Mouse (Mus musculus) neural tube, embryonic 12.5 days (tissue): ENCODE measurements around the gene B4galnt3. TPM values are rescaled to one million over a fixed set of nuclear protein-coding genes. Genes with fewer than 3 reads are reported as not detected.

Source experiments
- ATAC-seq: fragments of 200-750 bp; cut with Nextera tagmentation; 2 replicates; pipeline ENCODE4 v1.8.0; 2017; ENCODE audit warnings: low read depth, mild to moderate bottlenecking, moderate TSS enrichment, moderate library complexity; ENCODE audit not compliant: low FRiP score
- H3K27ac ChIP-seq: fragments of 300-500 bp; sonication (generic); 2 replicates; pipeline ENCODE4 v1.5.1; 2016
- H3K27me3 ChIP-seq: fragments of 300-500 bp; sonication (generic); replicated peaks from 2 replicates; pipeline ENCODE4 v1.6.1; 2016; ENCODE audit warnings: mild to moderate bottlenecking
- H3K36me3 ChIP-seq: fragments of 300-500 bp; sonication (generic); 2 replicates; pipeline ENCODE4 v1.6.1; 2016; ENCODE audit warnings: mild to moderate bottlenecking
- H3K4me1 ChIP-seq: fragments of 300-500 bp; sonication (generic); 2 replicates; pipeline ENCODE4 v1.6.1; 2016
- H3K4me2 ChIP-seq: fragments of 300-500 bp; sonication (generic); replicated peaks from 2 replicates; pipeline ENCODE4 v1.6.1; 2016; ENCODE audit warnings: mild to moderate bottlenecking
- H3K4me3 ChIP-seq: fragments of 300-500 bp; sonication (generic); 2 replicates; pipeline ENCODE4 v1.5.1; 2016
- H3K9ac ChIP-seq: fragments of 300-500 bp; sonication (generic); 2 replicates; pipeline ENCODE4 v1.6.1; 2016; ENCODE audit warnings: mild to moderate bottlenecking
- H3K9me3 ChIP-seq: fragments of 300-500 bp; sonication (generic); 2 replicates; pipeline ENCODE4 v1.6.1; 2016; ENCODE audit warnings: mild to moderate bottlenecking
- WGBS: fragments of 180-500 bp; shearing (Covaris S2); methylation state at CpG from one replicate; pipeline ENCODE4 v1.1.7; 2016; 5-methylcytosine and 5-hydroxymethylcytosine counted together
- polyA plus RNA-seq: library from polyadenylated mRNA; unstranded; fragments of >200 nt; fragmentation: Nextera tagmentation; extraction: Ambion mirVana; gene quantifications from 2 replicates; pipeline ENCODE4 v1.2.1, GENCODE M21; 2016

B4galnt3 gene
- polyA plus RNA-seq, 1 experiment from 2014 or later, result 0.39 TPM

- Histone ChIP-seq H3K27ac (no peak overlapping the region), H3K4me3 (no peak overlapping the region), H3K9me3 (no peaks in the 10 kb centered on the region), H3K27me3 (no peaks in the 10 kb centered on the region), H3K4me1 (peaks cover 7% of the 10 kb centered on the region; the same call in 1 of the 2 replicates), H3K4me2 (no peak overlapping the region), H3K36me3 (no peaks in the 10 kb centered on the region), H3K9ac (no peak overlapping the region)
- 68% methylated on average over 5 of the region's 5 CpGs for WGBS
- no peak for ATAC-seq
Measured at GRCm38 (mm10) chr6:120154526-120155309, 139.6 kb downstream of the B4galnt3 start.

Other genes starting within 250 kb of the B4galnt3 start
- not detected in 2 replicates for gene Ninj2, start 201.2 kb downstream of the B4galnt3 start, polyA plus RNA-seq
- 0.49 TPM in 1 of 2 replicates, not detected in the other for gene D330020A13Rik, start 195 bp downstream of the B4galnt3 start, polyA plus RNA-seq
- 51.4 and 54.1 TPM in 2 replicates for gene Kdm5a, start 69.6 kb upstream of the B4galnt3 start, polyA plus RNA-seq
- gene Ccdc77, start 69.8 kb upstream of the B4galnt3 start, polyA plus RNA-seq, result 19.6 and 25.1 TPM in 2 replicates
- gene Il17ra, start 168.7 kb upstream of the B4galnt3 start, polyA plus RNA-seq, result 10.4 and 12.8 TPM in 2 replicates
- gene Tmem121b, start 199.2 kb upstream of the B4galnt3 start, polyA plus RNA-seq, result 2.5 and 3.2 TPM in 2 replicates
- gene Hdhd5, start 236.8 kb upstream of the B4galnt3 start, polyA plus RNA-seq, result 19.9 and 23.6 TPM in 2 replicates